Mouse (Mus musculus): Measurements from ENCODE around the gene Tmem52. TPM values are rescaled to one million over a fixed set of nuclear protein-coding genes. Genes with fewer than 3 reads are reported as not detected.

Gene Tmem52
- polyA plus RNA-seq, 1 experiment, result not detected

- H3K4me1 ChIP-seq (ENCODE audit: control insufficient read depth, insufficient read depth, low read length), result peaks cover 29% of the 10 kb centered on the region
- TF ChIP-seq POLR2A (IDR thresholded peaks at IDR 0.05; ENCODE audit: borderline replicate concordance, low read depth, low read length) (no peak), CTCF (IDR thresholded peaks at IDR 0.05; ENCODE audit: low read depth, low read length) (no peak)
- no peak overlapping the region for H3K27ac ChIP-seq (ENCODE audit: insufficient read depth, low read depth, low read length)
- no peak overlapping the region for H3K4me3 ChIP-seq (ENCODE audit: insufficient read depth, low read length)
Measured at GRCm38 (mm10) chr4:155497963-155498362, 29.0 kb downstream of the Tmem52 start.

- no peak for TF ChIP-seq CTCF (IDR thresholded peaks at IDR 0.05; ENCODE audit: low read depth, low read length)
- TF ChIP-seq POLR2A (IDR thresholded peaks at IDR 0.05; ENCODE audit: borderline replicate concordance, low read depth, low read length), result no peak
Measured at GRCm38 (mm10) chr4:155501126-155501525, 32.2 kb downstream of the Tmem52 start.

DNA sequence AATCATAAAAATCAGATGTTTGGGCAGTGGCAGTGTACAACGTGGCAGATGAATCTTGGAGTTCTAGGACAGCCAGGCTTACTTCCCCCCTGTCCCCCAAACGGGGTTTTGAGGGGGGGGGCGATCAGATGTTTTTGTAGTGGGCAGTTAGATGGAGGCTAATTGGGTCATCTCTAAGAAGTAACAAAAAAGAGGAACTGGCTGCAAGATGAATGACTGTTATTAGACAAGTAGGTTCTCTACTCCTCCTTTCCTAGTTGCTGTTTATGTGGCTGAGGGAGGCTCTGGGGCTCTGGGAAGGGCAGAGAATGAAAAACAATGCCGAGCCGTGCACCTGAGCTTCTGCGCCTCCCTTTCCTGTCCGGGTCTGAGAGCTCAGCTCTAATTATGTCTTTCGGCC lies 36.2 kb downstream of the Tmem52 start:
- peaks cover 58% of the 10 kb centered on the region for H3K4me1 ChIP-seq (ENCODE audit: control insufficient read depth, insufficient read depth, low read length)

More at GRCm38 (mm10) chr4:155501126-155501525, 32.2 kb downstream of the Tmem52 start:
- peaks cover 37% of the 10 kb centered on the region for H3K4me1 ChIP-seq (ENCODE audit: control insufficient read depth, insufficient read depth, low read length)
- no peak overlapping the region for H3K4me3 ChIP-seq (ENCODE audit: insufficient read depth, low read length)
- no peak overlapping the region for H3K27ac ChIP-seq (ENCODE audit: insufficient read depth, low read depth, low read length)

GRCm38 (mm10) chr4:155505671-155506295 lies 36.9 kb downstream of the Tmem52 start:
- no peak overlapping the region for H3K27ac ChIP-seq (ENCODE audit: insufficient read depth, low read depth, low read length)
- peaks cover 63% of the 10 kb centered on the region for H3K4me1 ChIP-seq (ENCODE audit: control insufficient read depth, insufficient read depth, low read length)
- no peak overlapping the region for H3K4me3 ChIP-seq (ENCODE audit: insufficient read depth, low read length)
- TF ChIP-seq POLR2A (IDR thresholded peaks at IDR 0.05; ENCODE audit: borderline replicate concordance, low read depth, low read length) (no peak), CTCF (IDR thresholded peaks at IDR 0.05; ENCODE audit: low read depth, low read length) (no peak)

More for the DNA sequence above, 36.2 kb downstream of the Tmem52 start:
- TF ChIP-seq CTCF (IDR thresholded peaks at IDR 0.05; ENCODE audit: low read depth, low read length) (no peak), POLR2A (IDR thresholded peaks at IDR 0.05; ENCODE audit: borderline replicate concordance, low read depth, low read length) (no peak)
- Histone ChIP-seq H3K27ac (ENCODE audit: insufficient read depth, low read depth, low read length) (peak overlapping the region; percentile 61), H3K4me3 (ENCODE audit: insufficient read depth, low read length) (no peak overlapping the region; the same call in 1 of the 2 replicates)

DNA sequence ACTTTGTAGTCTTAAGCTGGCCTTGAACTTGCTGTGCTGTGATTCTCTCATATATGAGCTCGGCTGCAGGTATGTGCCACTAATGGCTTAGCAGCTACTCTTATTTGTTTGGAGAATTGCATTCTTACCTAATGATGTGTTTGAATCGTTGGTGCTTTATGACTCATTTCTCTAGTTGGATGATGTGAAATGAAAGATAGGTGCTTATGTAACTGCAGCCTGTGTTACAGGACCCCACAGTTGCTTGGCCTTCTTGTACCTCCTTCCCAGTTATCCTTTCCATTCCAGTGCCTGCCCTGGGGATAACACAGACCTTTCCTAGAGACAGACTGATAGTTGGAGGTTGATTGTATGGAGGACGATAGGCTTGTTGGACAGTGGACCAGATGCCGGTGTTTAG lies 39.7 kb downstream of the Tmem52 start:
- Histone ChIP-seq H3K4me3 (ENCODE audit: insufficient read depth, low read length) (no peak overlapping the region), H3K4me1 (ENCODE audit: control insufficient read depth, insufficient read depth, low read length) (peaks cover 55% of the 10 kb centered on the region), H3K27ac (ENCODE audit: insufficient read depth, low read depth, low read length) (no peak overlapping the region)
- TF ChIP-seq CTCF (IDR thresholded peaks at IDR 0.05; ENCODE audit: low read depth, low read length) (no peak), POLR2A (IDR thresholded peaks at IDR 0.05; ENCODE audit: borderline replicate concordance, low read depth, low read length) (no peak)

- TF ChIP-seq POLR2A (IDR thresholded peaks at IDR 0.05; ENCODE audit: borderline replicate concordance, low read depth, low read length), result no peak
- TF ChIP-seq CTCF (IDR thresholded peaks at IDR 0.05; ENCODE audit: low read depth, low read length), result no peak
- Histone ChIP-seq H3K4me1 (ENCODE audit: control insufficient read depth, insufficient read depth, low read length) (peaks cover 40% of the 10 kb centered on the region), H3K4me3 (ENCODE audit: insufficient read depth, low read length) (no peak overlapping the region), H3K27ac (ENCODE audit: insufficient read depth, low read depth, low read length) (no peak overlapping the region)
Measured at GRCm38 (mm10) chr4:155510981-155511380, 42.1 kb downstream of the Tmem52 start.

- no peak for TF ChIP-seq CTCF (IDR thresholded peaks at IDR 0.05; ENCODE audit: low read depth, low read length)
- TF ChIP-seq POLR2A (IDR thresholded peaks at IDR 0.05; ENCODE audit: borderline replicate concordance, low read depth, low read length), result no peak
- H3K4me1 ChIP-seq (ENCODE audit: control insufficient read depth, insufficient read depth, low read length), result peaks cover 20% of the 10 kb centered on the region
- no peak overlapping the region for H3K4me3 ChIP-seq (ENCODE audit: insufficient read depth, low read length)
- no peak overlapping the region for H3K27ac ChIP-seq (ENCODE audit: insufficient read depth, low read depth, low read length)
Measured at GRCm38 (mm10) chr4:155514810-155515209, 45.9 kb downstream of the Tmem52 start.

GRCm38 (mm10) chr4:155517948-155518517 lies 49.1 kb downstream of the Tmem52 start:
- no peak overlapping the region for H3K27ac ChIP-seq (ENCODE audit: insufficient read depth, low read depth, low read length)
- TF ChIP-seq POLR2A (IDR thresholded peaks at IDR 0.05; ENCODE audit: borderline replicate concordance, low read depth, low read length) (no peak), CTCF (IDR thresholded peaks at IDR 0.05; ENCODE audit: low read depth, low read length) (peak; percentile 21; the same call in 1 of the 2 replicates)
- H3K4me3 ChIP-seq (ENCODE audit: insufficient read depth, low read length), result no peak overlapping the region
- peaks cover 6% of the 10 kb centered on the region for H3K4me1 ChIP-seq (ENCODE audit: control insufficient read depth, insufficient read depth, low read length)

Other genes with a start within 250 kb of the Tmem52 start
- gene Ski, start 246.5 kb upstream of the Tmem52 start, polyA plus RNA-seq (2012; ENCODE audit: insufficient read depth, insufficient read length, missing spikeins), result 61.1 and 63.9 TPM in 2 replicates
- 27.9 and 28.1 TPM in 2 replicates for gene Faap20, start 219.3 kb upstream of the Tmem52 start, polyA plus RNA-seq (2012; ENCODE audit: insufficient read depth, insufficient read length, missing spikeins)
- gene Prkcz, start 107.8 kb upstream of the Tmem52 start, polyA plus RNA-seq (2012; ENCODE audit: insufficient read depth, insufficient read length, missing spikeins), result not detected in 2 replicates
- gene Gabrd, start 71.0 kb upstream of the Tmem52 start, polyA plus RNA-seq (2012; ENCODE audit: insufficient read depth, insufficient read length, missing spikeins), result 0.28 TPM in 1 of 2 replicates, not detected in the other
- gene Cfap74, start 59.9 kb upstream of the Tmem52 start, polyA plus RNA-seq (2012; ENCODE audit: insufficient read depth, insufficient read length, missing spikeins), result 0.67 and 0.68 TPM in 2 replicates
- gene Gnb1, start 22.2 kb downstream of the Tmem52 start, polyA plus RNA-seq (2012; ENCODE audit: insufficient read depth, insufficient read length, missing spikeins), result 383 and 389 TPM in 2 replicates
- gene Nadk, start 93.3 kb downstream of the Tmem52 start, polyA plus RNA-seq (2012; ENCODE audit: insufficient read depth, insufficient read length, missing spikeins), result 342 and 382 TPM in 2 replicates
- gene Slc35e2, start 132.3 kb downstream of the Tmem52 start, polyA plus RNA-seq (2012; ENCODE audit: insufficient read depth, insufficient read length, missing spikeins), result 11.2 and 11.4 TPM in 2 replicates
- 102 and 117 TPM in 2 replicates for gene Cdk11b, start 155.7 kb downstream of the Tmem52 start, polyA plus RNA-seq (2012; ENCODE audit: insufficient read depth, insufficient read length, missing spikeins)
- gene Gm10563, start 176.3 kb downstream of the Tmem52 start, polyA plus RNA-seq (2012; ENCODE audit: insufficient read depth, insufficient read length, missing spikeins), result not detected in 2 replicates
- 0.64 and 1.9 TPM in 2 replicates for gene Mmp23, start 184.3 kb downstream of the Tmem52 start, polyA plus RNA-seq (2012; ENCODE audit: insufficient read depth, insufficient read length, missing spikeins)
- 39.9 and 48.7 TPM in 2 replicates for gene Mib2, start 200.1 kb downstream of the Tmem52 start, polyA plus RNA-seq (2012; ENCODE audit: insufficient read depth, insufficient read length, missing spikeins)
- 1.0 and 1.6 TPM in 2 replicates for gene Fndc10, start 225.2 kb downstream of the Tmem52 start, polyA plus RNA-seq (2012; ENCODE audit: insufficient read depth, insufficient read length, missing spikeins)
- gene Ssu72, start 235.7 kb downstream of the Tmem52 start, polyA plus RNA-seq (2012; ENCODE audit: insufficient read depth, insufficient read length, missing spikeins), result 99.3 and 107 TPM in 2 replicates